Mouse (Mus musculus): ENCODE data around the gene Zfyve28.

DNA sequence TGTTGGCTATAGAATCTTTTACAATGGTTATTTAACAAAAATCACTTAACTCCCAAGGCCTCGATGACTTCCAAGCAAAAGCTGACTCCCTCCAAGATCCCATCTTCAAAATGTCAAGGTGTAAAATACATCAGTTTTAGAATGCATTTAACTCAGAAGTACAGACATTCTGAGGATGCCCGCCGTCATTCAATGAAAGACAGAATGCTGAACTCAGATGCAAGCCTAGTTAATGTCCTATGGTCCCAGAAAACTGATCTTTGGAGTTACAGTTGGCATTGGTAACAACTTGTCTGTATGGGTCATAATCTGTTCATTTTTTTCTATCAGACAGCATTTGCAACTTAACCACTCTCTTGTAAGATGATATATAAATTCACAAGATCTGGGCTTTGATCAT lies 118.3 kb downstream of the Zfyve28 start:
- no peak for TF ChIP-seq CTCF (IDR thresholded peaks at IDR 0.05; ENCODE audit: borderline replicate concordance, extremely low read depth, insufficient read depth, insufficient read length)
- TF ChIP-seq POLR2A (IDR thresholded peaks at IDR 0.05; ENCODE audit: borderline replicate concordance, extremely low read depth, insufficient read depth, insufficient read length, poor library complexity, severe bottlenecking): no peak
